Mouse (Mus musculus): ENCODE measurements around the gene Prss8. TPM values are rescaled to one million over a fixed set of nuclear protein-coding genes. Genes with fewer than 3 reads are reported as not detected.

Prss8 gene
- polyA plus RNA-seq, 1 experiment from 2014 or later, result 2.1 TPM

DNA sequence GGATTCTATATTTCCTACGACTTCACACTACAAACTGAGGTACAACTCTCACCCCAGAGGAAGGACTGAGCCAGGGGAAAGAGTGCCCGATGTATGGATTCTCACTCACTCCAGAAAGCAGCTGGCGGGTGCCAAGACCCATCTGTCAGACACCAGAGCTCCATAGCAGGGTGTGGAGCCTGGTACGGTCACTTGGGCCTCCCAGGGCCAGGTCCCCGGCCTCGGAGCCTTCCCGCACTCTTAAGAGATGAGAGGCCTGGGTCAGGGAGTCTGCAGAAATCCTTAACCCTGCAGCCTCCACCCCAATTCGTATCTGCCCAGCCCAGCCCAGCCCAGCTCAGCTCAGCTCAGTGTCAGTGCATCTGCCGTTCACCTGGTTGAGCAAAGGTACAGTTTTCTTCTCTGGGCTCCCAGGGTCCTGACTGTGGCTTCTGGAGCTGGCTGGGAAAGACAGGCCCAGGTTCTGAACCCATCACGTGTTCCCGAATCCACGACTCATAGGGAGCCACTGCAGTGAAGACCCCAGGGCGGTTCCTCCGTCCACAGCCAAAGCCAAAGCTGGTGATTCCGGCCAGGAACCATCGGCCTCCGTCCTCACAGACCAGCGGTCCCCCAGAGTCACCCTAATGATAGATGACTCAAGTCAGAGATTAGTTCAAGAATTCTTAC lies 6.4 kb upstream of the Prss8 start:
- peak overlapping the region; percentile 70 for H3K4me3 ChIP-seq
- peaks cover 49% of the 10 kb centered on the region for H3K4me1 ChIP-seq
- no peaks in the 10 kb centered on the region for H3K9me3 ChIP-seq (replicated peaks)
- peaks cover 6% of the 10 kb centered on the region for H3K27me3 ChIP-seq (ENCODE audit: low read depth, poor library complexity, severe bottlenecking)
- DNase-seq (ENCODE audit: low spot score), result peak; percentile 19
- H3K27ac ChIP-seq (replicated peaks), result peak overlapping the region; percentile 87
- no peaks in the 10 kb centered on the region for H3K36me3 ChIP-seq
- 60% methylated on average over 18 of the region's 18 CpGs for WGBS

- no peaks in the 10 kb centered on the region for H3K9me3 ChIP-seq (replicated peaks)
- WGBS, result under 1% methylated on average over 38 of the region's 38 CpGs
- no peaks in the 10 kb centered on the region for H3K36me3 ChIP-seq
- peak overlapping the region; percentile 70 for H3K4me3 ChIP-seq
- H3K27ac ChIP-seq (replicated peaks), result peak overlapping the region; percentile 87
- peaks cover 52% of the 10 kb centered on the region for H3K4me1 ChIP-seq
- H3K27me3 ChIP-seq (ENCODE audit: low read depth, poor library complexity, severe bottlenecking), result peaks cover 6% of the 10 kb centered on the region
- DNase-seq (ENCODE audit: low spot score), result no peak
Observed at GRCm38 (mm10) chr7:127935748-127936159, 5.8 kb upstream of the Prss8 start.

DNA sequence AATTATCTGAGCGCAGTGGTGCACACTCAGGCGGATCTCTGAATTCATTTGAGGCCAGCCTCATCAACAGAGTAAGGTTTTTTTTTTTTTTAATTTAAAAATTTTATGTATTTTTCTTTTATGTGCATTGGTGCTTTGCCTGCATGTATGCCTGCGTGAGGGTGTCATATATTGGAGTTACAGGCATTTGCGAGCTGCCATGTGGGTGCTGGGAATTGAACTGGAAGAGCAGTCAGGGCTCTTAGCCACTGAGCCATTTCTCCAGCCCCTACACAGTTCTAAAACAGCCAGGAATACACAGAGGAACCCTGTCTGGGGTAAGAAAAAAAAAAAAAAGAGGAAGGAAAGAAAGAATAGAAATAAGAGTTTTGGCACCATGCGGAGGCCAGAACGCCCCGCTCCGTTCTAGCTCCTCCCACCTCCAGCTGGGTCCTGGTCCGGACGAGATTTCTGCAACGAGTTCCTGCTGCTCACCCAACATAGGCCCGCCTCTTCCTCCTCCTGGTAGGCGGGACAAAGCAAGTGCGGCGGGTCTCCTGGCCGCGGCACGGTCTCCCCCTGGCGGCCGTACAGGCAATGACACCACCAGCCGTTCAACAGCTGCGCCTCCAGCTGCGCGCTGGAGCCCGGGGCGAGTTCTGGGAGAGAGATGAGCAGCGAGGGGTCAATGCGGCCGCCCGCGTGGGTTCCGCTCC lies 5.3 kb upstream of the Prss8 start:
- 7% methylated on average over 32 of the region's 32 CpGs for WGBS
- peak overlapping the region; percentile 70 for H3K4me3 ChIP-seq
- peaks cover 12% of the 10 kb centered on the region for H3K27me3 ChIP-seq (ENCODE audit: low read depth, poor library complexity, severe bottlenecking)
- H3K4me1 ChIP-seq, result peaks cover 52% of the 10 kb centered on the region
- H3K36me3 ChIP-seq, result no peaks in the 10 kb centered on the region
- DNase-seq (ENCODE audit: low spot score), result peak; percentile 94
- peak overlapping the region; percentile 87 for H3K27ac ChIP-seq (replicated peaks)
- H3K9me3 ChIP-seq (replicated peaks), result no peaks in the 10 kb centered on the region

DNA sequence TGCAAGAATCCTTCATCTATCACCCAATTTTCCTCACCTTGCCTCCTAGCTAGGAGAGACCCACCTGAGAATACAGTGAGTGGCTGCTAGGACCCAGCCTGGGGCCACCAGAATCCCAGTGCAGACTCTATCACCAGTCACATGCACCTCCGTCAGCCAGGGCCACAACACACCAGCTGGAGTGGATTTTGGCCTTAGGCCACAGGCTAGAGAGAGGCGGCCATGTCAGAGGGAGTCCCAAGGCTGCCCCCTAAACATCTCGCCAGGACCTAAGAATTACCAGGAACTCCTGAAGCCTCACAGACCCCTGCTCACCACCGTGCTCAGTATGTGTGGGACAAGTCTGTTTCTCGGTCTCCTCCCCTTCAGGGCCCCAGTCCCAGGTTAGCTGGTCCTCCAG lies 4.2 kb upstream of the Prss8 start:
- WGBS, result 86% methylated on average over 5 of the region's 5 CpGs
- Histone ChIP-seq H3K4me1 (peaks cover 59% of the 10 kb centered on the region), H3K36me3 (no peaks in the 10 kb centered on the region)

GRCm38 (mm10) chr7:127932273-127933031 lies 2.5 kb upstream of the Prss8 start:
- Histone ChIP-seq H3K9me3 (replicated peaks) (no peaks in the 10 kb centered on the region), H3K27me3 (ENCODE audit: low read depth, poor library complexity, severe bottlenecking) (peaks cover 39% of the 10 kb centered on the region), H3K36me3 (0 out of 2 replicates have a peak, but pooled peaks cover 6% of the 10 kb centered on the region), H3K27ac (replicated peaks) (peak overlapping the region; percentile 70), H3K4me3 (peak overlapping the region; percentile 11; the same call in 1 of the 2 replicates), H3K4me1 (peaks cover 63% of the 10 kb centered on the region)
- WGBS, result 11% methylated on average over 13 of the region's 13 CpGs
- DNase-seq (ENCODE audit: low spot score), result peak; percentile 57

More for the DNA sequence above, 4.2 kb upstream of the Prss8 start:
- Histone ChIP-seq H3K9me3 (replicated peaks) (no peaks in the 10 kb centered on the region), H3K27ac (replicated peaks) (peak overlapping the region; percentile 87; the same call in 1 of the 2 replicates), H3K4me3 (peak overlapping the region; percentile 18; the same call in 1 of the 2 replicates), H3K27me3 (ENCODE audit: low read depth, poor library complexity, severe bottlenecking) (peaks cover 23% of the 10 kb centered on the region)
- no peak for DNase-seq (ENCODE audit: low spot score)

DNA sequence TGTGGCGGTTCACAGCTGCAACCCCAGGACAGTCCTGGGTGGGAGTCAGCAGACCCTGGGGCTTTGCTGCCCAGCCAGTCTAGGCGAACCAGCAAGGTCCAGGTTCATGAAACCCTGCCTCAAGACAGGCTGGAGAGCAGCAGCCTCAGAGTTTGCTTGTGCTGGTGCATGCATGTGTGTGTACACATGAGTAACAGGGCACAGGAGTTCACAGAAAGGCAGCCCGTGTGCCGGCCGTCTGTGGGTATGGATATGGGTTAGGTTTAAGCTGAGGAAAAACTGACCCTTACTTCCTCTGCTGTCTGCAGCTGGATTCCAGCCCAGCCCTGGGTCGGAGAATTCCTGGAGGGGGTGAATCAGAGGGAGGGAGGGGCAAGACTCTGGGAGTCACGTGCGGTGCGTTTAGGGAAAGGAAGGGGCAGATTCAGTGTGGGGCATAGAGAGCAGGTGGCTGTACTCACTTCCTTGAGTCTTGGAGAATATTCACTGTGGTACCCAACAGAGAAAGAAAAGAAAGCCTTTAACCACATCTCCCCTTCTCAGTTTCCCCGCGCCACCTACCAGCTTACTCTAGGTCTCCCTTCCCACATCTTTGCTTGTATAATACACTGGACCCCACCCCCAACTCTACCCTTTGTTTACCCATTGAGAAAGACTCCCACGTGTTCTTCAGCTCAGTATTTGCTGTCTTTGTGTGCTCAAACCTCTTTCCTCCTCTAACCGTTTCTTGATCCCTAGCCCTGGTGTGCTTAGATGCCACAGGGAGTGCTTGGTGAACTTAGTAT lies 1.6 kb upstream of the Prss8 start:
- peak overlapping the region; percentile 70 for H3K27ac ChIP-seq (replicated peaks)
- H3K4me1 ChIP-seq, result peaks cover 63% of the 10 kb centered on the region
- WGBS, result 35% methylated on average over 13 of the region's 13 CpGs
- H3K36me3 ChIP-seq, result peaks cover 14% of the 10 kb centered on the region
- no peak overlapping the region; the same call in 1 of the 2 replicates for H3K4me3 ChIP-seq
- peak; percentile 28 for DNase-seq (ENCODE audit: low spot score)
- H3K27me3 ChIP-seq (ENCODE audit: low read depth, poor library complexity, severe bottlenecking), result peaks cover 41% of the 10 kb centered on the region
- H3K9me3 ChIP-seq (replicated peaks), result no peaks in the 10 kb centered on the region

DNA sequence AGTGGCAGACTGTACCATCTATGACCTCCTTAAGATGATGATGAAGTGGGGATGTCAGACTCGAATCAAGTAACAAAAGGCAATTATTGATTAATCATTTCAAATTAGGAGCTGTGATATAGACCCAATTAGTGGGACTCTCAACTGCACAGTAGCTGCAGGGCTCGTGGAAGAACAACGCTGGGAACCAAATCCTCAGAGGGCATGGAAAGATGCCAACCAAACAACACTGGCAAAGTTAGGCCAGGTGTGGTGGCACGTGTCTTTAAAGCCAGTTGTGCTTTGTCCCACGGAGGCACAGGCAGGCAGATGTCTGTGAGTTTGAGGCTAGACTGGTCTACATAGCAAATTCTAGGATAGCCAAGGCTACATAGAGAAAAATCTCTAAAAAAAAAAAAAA lies 732 bp upstream of the Prss8 start:
- DNase-seq (ENCODE audit: low spot score), result no peak
- WGBS, result 87% methylated on average over 5 of the region's 5 CpGs
- no peak overlapping the region for H3K4me3 ChIP-seq
- no peaks in the 10 kb centered on the region for H3K9me3 ChIP-seq (replicated peaks)
- peaks cover 54% of the 10 kb centered on the region for H3K4me1 ChIP-seq
- peaks cover 36% of the 10 kb centered on the region for H3K27me3 ChIP-seq (ENCODE audit: low read depth, poor library complexity, severe bottlenecking)
- no peak overlapping the region for H3K27ac ChIP-seq (replicated peaks)
- peaks cover 23% of the 10 kb centered on the region for H3K36me3 ChIP-seq

DNA sequence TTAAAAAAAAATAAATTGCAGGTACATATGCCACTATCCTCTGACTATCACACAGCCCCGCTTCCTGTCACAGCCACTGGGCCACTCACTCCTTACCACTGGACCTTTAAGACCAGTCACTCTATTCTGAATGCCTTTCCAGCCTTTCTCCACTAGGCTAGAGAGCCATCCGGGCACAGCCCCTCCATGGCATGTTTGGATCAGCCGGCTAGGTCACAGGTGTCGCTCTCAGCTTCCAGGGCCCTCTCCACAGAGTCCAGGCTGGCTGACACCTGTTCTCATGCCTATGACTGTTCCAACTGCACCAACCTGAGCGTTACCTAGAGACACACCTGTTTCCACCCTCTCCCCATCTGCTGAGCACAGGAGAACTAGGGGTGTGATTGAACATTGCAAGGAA lies 1.3 kb downstream of the Prss8 start:
- no peak for DNase-seq (ENCODE audit: low spot score)
- H3K4me1 ChIP-seq, result peaks cover 37% of the 10 kb centered on the region
- H3K4me3 ChIP-seq, result no peak overlapping the region
- WGBS, result 46% methylated on average over 5 of the region's 5 CpGs
- no peak overlapping the region for H3K27ac ChIP-seq (replicated peaks)
- peaks cover 36% of the 10 kb centered on the region for H3K27me3 ChIP-seq (ENCODE audit: low read depth, poor library complexity, severe bottlenecking)
- peaks cover 44% of the 10 kb centered on the region for H3K36me3 ChIP-seq
- no peaks in the 10 kb centered on the region for H3K9me3 ChIP-seq (replicated peaks)

DNA sequence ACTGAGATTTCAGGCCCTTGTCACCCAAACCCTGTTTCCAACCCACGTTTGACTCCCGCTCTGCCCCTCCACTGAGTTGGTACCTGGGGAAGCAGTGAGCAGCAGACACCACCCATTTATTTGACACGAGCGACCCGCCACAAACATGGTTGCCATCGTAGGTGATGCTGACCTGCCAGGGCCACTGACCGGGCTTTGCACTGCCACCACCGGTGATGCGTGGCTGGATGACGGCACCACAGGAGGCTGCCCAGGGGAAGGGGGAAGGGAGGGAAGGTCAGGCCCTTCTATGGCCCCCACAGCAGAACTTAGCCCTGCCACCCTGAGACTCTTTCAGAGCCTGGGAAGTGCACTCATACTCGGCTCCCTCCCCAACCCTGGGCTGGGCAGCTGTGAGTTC lies 2.2 kb downstream of the Prss8 start:
- peaks cover 28% of the 10 kb centered on the region for H3K4me1 ChIP-seq
- 87% methylated on average over 11 of the region's 11 CpGs for WGBS
- DNase-seq (ENCODE audit: low spot score), result no peak

GRCm38 (mm10) chr7:127926846-127927245 lies 3.1 kb downstream of the Prss8 start:
- no peak for DNase-seq (ENCODE audit: low spot score)
- peaks cover 36% of the 10 kb centered on the region for H3K27me3 ChIP-seq (ENCODE audit: low read depth, poor library complexity, severe bottlenecking)
- no peak overlapping the region; the same call in 1 of the 2 replicates for H3K4me3 ChIP-seq

More for the DNA sequence above, 2.2 kb downstream of the Prss8 start:
- Histone ChIP-seq H3K36me3 (peaks cover 52% of the 10 kb centered on the region), H3K27ac (replicated peaks) (no peak overlapping the region), H3K4me3 (no peak overlapping the region), H3K27me3 (ENCODE audit: low read depth, poor library complexity, severe bottlenecking) (peaks cover 36% of the 10 kb centered on the region), H3K9me3 (replicated peaks) (no peaks in the 10 kb centered on the region)

GRCm38 (mm10) chr7:127926066-127926465 lies 3.8 kb downstream of the Prss8 start:
- Histone ChIP-seq H3K27ac (replicated peaks) (no peak overlapping the region), H3K9me3 (replicated peaks) (no peaks in the 10 kb centered on the region), H3K36me3 (peaks cover 68% of the 10 kb centered on the region), H3K27me3 (ENCODE audit: low read depth, poor library complexity, severe bottlenecking) (peaks cover 36% of the 10 kb centered on the region), H3K4me1 (peaks cover 12% of the 10 kb centered on the region), H3K4me3 (no peak overlapping the region)
- no peak for DNase-seq (ENCODE audit: low spot score)
- 88% methylated on average over 8 of the region's 8 CpGs for WGBS

More at GRCm38 (mm10) chr7:127926846-127927245, 3.1 kb downstream of the Prss8 start:
- Histone ChIP-seq H3K9me3 (replicated peaks) (no peaks in the 10 kb centered on the region), H3K36me3 (peaks cover 61% of the 10 kb centered on the region), H3K27ac (replicated peaks) (no peak overlapping the region), H3K4me1 (peaks cover 19% of the 10 kb centered on the region)
- 85% methylated on average over 11 of the region's 11 CpGs for WGBS

- no peak overlapping the region for H3K27ac ChIP-seq (replicated peaks)
- H3K9me3 ChIP-seq (replicated peaks), result no peaks in the 10 kb centered on the region
- no peak for DNase-seq (ENCODE audit: low spot score)
- H3K27me3 ChIP-seq (ENCODE audit: low read depth, poor library complexity, severe bottlenecking), result peaks cover 31% of the 10 kb centered on the region
- no peak overlapping the region for H3K4me3 ChIP-seq
- peaks cover 77% of the 10 kb centered on the region for H3K36me3 ChIP-seq
- WGBS, result 67% methylated on average over 5 of the region's 5 CpGs
- H3K4me1 ChIP-seq, result peaks cover 12% of the 10 kb centered on the region
Observed at GRCm38 (mm10) chr7:127925252-127925651, 4.7 kb downstream of the Prss8 start.

Measured in midbrain, embryonic 10.5 days (tissue).